Mouse (Mus musculus) lung, adult 18-20 months (tissue): ENCODE measurements around the gene Nsf.

Experiments
- DNase-seq, 2 experiments: peaks; one replicate each; pipeline ENCODE4 v3.0.0; 2022; ENCODE audit warnings: mixed read lengths in 2 of 2

Nsf gene

DNA sequence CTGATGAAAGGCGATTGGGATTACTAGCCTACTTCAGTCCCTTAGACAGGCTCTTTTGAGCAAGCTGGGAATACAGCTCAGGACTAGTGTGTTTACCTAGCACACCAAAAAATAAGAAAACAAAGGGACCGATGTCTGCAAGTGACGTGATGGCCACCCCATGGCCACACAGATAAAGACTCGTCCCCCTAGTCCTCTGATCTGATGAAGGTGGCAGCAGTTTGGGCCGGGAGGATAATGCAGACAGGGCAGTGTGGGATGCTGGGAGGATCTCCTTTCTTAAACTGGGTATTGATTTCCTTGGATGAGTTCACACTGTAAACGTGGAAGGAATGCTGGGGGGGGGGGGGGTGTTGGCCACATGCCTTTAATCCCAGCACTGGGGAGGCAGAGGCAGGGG lies 13.0 kb downstream of the Nsf start:
- no peak for DNase-seq

DNA sequence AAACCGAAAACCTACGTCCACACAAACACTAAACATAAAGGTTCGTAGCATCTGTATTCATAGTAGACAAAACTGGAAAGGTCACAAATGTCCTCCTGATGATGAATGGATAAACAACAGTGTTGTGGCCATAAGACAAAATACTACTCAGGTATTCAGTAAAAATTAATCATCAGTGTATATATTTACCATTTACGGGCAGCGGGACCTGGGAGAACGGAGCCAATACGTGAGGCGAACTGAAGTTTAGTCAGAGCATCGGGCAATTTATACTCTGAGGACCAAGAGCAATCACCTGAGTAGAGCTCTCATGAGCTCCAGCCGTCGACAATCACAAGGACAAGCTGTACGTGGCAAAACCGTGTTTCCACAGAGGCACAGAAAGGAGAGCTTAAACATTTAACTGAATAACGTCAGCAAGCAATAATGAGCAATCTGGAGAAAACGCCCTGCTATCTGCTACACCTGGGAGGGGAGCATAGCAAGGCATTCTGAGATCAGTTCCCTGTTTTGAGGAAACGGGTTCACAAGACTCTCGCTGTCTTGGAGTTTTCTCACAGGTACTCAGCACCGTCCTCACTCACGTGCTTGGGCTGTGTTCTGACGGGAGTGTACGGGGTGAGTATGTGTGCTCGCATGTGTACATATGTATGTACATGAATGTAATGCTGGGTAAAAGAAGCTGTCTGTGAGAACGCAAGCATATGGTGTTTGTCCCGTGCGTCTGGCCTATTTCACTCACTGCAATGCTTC lies 15.7 kb downstream of the Nsf start:
- no peak for DNase-seq

DNA sequence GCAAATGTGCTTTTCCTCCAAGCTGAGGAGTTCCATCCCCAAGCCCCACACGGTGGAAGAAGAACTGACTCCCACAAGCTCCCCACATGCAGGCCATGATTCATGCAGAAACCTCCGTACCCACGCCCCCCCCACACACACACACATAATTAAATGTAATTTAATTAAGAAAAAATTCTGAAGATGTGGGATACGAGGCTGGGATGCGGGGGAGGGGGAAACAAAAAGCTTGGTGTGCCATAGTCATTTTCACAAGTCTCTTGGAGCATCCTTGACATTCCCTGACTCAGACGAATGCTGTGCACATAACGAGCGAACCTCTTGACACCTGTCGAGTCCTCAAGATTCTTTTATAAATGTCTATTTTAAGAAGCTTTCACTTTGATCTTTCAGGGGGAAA lies 16.4 kb downstream of the Nsf start:
- DNase-seq: no peak

DNA sequence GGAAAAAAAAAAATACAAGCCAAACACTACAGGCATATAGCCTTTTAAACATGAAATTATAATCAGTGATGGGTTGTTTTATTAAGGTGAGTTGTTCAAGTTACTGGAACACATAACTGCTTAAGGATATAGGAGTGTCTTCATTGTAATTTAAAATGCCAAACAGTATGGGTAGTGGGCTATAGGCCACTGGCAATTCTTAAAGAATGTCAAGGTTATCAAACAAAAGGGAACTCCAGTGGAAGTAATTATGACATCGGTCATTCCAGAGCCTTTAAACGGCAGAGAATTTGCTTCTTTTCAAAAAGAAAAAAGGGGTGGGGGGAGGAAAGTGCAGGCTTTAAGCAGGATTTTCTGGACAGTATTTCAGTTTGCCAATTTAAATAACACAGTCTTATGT lies 18.1 kb downstream of the Nsf start:
- no peak for DNase-seq

DNA sequence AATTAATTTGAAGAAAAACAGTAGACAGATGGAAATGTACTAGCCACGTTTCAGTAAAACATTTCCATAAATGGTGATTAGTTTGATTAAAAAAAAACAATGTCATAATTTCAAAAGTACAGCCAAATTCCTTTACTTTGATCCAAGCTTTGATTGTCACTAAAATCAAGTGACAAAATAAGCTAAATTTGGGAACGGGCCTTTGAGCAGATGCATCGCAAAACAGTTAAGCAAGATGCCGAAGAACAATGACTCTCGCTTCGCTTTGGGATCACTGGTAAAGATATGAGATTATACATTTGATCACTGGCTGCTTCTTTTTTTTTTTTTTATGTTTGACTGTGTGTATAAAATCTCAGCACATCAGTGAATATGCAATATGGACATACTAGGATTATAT lies 20.0 kb downstream of the Nsf start:
- DNase-seq: no peak

DNA sequence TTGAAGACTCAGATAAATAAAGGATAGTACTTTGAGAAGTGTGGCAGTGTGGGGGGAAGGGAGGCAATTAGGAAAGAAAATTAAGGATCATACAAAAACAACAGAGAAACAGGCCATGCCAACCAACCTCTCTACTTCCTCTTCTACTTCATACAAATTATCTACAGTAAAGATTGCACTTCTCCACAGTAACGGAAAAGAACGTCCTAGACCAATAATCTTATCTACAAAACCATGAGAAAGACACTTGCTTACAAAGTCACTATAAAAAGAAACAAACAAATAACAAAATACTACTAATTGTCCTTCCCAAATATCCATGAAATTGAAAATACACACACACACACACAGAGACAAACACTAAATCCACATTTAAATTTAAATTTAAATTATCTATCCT lies 29.9 kb downstream of the Nsf start:
- DNase-seq: no peak

DNA sequence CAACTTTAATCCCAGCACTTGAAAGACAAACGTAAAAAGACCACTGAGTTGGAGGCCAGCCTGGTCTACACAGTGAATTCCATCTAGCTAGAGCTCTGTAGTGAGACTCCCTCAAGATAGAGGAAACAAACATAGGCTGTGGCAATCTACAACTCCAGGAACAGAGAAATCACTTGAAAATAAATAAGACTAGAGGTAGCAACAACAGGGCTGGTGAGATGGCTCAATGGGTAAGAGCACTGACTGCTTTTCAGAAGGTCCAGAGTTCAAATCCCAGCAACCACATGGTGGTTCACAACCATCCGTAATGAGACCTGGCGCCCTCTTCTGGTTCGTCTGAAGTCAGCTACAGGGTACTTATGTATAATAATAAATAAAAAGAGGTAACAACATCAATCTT lies 30.6 kb downstream of the Nsf start:
- DNase-seq: no peak

DNA sequence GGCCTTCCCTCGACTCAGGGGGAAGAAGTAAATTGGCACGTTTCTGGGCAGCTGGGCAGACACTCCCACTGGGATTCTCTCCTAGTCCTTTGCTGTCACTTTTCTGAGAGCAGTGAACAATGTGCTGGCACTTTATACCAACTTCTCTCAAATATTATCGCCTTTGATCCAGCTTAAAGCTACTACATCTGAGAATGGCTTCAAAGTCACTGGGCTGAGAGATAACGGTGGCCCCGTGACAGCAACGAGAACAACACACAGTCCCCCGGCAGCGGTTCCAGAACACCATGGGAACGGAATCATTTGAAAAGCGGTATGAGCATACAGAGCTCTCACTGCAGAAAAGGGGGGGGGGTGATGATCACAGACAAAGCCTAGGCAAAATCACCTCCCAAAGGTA lies 31.0 kb downstream of the Nsf start:
- DNase-seq: no peak

DNA sequence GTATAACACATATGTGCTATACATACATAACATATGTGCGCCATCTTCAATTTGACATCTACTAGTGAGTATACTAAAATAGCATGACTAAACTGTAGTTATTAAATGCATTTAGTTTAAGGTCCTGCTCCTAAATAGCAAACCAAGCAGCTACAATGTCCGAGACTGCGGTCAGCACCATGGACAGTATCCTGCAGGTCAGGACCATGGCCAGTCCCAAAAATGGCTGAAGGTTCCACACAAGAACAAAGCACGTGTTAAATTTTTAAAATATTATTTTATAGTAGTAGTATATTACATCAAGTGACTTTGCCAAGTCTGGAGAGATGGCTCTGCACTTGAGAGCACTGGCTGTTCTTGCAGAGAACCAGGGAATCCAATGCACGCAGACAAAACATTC lies 33.2 kb downstream of the Nsf start:
- peak; percentile 16 to 20 for DNase-seq

DNA sequence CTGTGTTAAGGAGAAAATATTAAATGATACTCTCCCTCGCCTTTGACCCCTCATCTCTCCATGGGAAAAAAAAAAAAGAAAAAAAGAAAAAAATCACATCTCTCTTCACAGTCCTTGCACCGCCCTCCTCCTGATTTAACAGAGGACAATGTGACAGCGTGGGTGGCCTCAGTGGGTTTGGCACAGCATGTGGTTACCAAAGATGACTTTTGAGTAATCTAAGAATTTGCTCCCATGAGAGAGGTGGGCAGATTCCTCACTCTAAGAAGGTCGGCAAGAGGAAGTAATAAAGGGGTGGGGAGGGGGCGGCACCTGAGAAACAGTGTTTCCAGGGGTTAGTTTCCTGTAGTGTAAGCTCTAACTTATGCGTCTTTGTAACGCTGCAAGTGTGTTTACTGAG lies 37.0 kb downstream of the Nsf start:
- DNase-seq: no peak

DNA sequence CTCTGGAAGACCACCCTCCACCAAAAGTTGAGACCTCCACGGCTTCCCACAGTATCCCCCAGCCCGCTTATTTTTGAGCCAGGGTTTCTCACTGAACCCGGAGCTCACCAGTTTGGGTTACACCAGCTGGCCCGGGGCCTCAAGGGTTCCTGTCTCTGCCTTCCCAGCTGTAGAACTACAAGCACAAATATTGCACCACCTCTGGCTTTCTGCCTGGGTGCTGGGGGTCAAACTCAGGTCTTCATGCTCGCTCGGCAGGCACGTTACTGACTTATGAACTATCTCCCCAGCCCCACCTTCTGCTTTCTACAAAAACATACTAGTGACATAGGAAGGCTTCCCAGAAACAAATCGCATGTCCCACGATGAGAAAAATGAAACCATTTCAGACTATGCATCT lies 38.2 kb downstream of the Nsf start:
- DNase-seq: no peak

DNA sequence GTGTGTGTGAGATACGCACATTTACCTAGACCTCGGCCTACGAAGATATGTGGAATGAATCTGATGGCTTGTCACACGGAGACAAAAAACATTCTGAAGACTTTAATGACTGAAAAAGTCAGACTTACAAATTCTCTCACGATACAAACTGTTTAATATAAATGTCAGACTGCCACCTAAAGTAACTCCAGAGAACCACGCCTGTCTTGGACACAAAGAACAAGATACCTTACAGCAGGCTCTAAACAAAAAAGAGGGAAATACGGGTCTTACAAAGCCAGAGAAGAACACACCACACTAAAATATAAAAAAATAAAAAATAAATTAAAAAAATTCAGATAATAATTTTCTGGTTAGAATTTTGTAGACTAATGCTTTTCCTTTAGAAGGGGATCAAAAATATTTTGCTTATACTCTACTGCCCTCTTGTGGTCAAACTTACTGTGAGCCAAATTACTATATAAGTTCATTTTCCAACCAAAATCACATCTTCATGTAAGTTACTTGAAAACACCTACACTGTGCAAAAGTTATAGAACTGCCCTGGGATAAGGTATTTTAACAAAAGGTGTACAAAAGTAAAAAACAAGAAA lies 42.8 kb downstream of the Nsf start:
- DNase-seq: no peak

DNA sequence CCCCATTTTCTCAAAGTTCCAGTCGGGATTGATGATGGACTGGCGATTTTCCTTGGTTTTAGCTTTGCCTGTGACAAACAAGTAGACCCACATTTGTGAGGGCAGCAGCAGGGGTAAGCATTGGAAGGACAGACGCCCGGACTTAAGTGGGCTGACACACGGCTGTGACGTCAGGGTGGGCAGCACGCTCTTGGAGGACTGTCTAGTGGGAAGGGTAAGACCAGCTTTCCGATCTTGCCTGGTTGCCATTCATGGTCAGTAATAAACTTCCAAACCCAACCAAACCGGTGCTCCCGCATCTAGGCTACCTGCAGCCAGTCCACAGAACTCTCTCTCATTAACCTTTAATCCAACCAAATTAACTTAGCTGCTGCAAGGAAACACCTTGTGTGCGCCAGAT lies 43.3 kb downstream of the Nsf start:
- DNase-seq: no peak

DNA sequence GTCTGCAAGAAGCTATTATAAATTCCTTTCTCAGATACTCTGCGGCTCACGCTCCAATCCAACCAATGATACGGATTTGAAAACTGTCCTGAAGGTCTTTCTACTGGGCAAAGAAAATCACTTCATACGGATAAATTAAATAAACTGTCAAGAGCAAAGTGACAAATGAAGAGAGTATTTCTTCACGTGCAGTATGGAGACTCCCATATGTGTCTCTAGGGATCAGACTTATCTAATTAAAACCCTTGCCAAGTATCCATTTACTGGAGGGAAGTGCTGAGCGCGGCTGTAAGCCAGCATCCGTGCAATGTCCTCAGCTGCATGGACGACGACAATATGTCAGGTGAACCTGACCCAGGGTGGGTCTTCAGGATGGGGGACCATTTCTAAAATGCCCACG lies 44.0 kb downstream of the Nsf start:
- DNase-seq: no peak

DNA sequence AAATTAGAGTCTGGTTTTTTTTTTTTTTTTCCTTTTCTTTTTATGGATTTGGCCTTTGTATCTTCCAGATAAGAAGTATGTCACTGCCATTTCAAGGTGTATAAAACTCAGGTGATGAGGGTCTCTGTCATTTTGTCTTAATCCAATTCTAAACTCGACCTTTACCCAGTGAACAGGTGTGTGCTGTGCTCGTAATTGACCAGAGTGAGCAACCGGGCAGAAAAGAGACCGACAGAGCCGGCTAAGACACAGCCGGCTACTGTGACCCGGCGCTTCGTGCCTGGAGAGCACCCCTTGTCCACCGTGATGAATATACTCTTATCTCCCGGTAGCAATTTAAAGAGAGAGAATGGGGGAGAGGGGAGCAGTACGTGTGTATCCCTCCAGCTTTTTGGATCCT lies 44.5 kb downstream of the Nsf start:
- DNase-seq: no peak

DNA sequence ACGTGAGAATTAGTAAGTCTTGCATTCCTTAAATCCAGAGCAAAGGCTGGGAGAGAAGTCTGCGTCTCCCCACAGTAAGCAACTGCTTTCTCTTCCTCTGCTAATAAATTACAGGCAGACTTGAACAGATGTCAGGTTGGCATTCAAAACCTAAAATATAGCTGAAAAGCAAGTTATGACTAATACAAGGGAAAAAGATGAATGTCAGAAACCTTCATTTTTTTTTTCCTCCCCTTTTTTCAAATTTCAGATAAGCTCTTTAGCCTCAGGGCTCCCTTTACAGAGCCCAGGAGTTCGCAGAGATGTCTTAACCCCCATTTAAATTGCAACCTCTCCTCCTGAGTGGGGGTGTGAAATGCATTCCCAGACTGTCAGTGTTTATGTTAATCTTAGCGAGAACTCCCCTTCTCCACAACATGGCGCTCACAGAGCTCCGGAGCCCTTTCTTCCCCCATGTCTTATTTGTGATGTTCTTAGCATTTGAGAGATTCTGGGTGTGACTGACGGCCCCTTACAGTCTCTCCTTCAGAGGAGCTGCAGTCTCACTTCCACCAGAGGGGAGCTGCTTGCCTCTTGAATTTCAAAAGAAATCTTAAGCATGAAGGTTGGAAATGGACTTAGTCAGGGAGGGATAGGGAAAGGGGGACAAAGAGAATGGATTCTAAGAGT lies 47.7 kb downstream of the Nsf start:
- DNase-seq: no peak

DNA sequence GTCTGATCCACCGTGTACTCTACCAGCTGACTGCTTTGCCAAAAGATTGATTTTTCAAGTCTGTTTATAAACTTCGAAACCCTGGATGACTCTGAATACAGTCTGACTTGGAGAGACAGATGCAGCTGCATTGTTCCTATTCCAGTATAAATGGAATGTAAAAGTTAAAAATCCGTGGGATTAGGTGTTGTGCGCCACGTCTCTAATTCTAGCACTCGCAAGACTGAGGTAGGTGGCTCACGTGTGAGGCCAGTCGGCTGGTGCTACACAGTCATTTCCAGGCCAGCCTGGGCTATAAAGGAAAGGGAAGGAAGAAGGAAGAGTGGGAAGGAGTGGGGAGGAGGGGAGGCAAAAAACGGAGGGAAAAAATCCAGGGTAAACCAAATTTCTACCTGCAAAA lies 48.4 kb downstream of the Nsf start:
- DNase-seq: no peak

DNA sequence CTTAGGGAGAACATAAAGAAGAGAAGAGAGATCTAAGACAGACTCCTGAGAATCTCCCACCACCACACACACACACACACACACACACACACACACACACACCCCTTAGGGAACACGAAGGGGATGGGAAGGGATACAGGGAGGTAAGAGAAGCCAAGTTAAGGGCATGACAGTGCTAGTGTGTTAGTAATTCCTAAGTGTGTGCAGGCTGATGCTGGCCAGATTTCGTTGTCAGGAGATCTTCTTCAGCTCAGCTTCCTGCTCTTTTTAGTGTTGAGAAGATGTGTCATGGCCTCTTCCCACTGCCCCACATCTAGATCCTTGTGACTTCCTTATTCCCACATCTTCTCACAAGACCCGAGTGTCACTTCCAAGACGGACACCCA lies 52.3 kb downstream of the Nsf start:
- no peak for DNase-seq

DNA sequence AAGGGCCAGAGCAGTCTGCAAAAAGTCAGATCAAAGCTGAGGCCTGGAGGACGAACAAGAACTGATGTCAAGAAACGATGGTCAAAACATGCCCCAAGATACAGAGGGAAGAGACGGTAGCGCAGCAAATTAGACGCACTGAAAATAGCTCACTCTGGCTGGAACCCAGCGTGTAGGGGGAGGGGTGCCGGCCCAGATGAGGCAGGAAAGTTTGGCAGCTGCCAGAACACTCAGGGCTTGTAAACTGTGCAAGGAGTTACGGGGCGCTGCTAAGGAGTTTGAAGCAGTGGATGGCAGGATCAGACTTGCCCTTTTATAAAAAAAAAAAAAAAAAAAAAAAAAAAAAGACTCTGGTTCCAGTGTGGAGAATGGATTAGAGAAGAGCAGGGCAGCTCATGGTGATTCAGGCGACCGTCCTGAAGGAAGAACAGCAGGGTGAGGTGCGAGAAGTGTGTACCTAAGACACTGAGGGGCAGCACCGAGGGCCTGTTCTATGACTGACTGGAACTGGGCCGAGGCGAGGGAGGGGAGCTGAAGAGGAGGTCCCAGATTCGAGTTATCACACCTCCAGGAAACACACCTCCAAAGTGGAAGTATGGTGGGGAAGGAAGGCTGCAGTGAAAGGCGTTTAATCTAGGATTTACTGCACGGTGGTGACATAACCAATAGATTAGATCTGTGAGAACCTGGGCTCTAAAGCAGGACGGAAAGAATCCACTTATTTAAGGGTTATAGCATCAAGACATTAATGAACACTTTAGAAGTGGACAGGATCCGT lies 52.9 kb downstream of the Nsf start:
- peak; percentile 40 to 52 for DNase-seq

DNA sequence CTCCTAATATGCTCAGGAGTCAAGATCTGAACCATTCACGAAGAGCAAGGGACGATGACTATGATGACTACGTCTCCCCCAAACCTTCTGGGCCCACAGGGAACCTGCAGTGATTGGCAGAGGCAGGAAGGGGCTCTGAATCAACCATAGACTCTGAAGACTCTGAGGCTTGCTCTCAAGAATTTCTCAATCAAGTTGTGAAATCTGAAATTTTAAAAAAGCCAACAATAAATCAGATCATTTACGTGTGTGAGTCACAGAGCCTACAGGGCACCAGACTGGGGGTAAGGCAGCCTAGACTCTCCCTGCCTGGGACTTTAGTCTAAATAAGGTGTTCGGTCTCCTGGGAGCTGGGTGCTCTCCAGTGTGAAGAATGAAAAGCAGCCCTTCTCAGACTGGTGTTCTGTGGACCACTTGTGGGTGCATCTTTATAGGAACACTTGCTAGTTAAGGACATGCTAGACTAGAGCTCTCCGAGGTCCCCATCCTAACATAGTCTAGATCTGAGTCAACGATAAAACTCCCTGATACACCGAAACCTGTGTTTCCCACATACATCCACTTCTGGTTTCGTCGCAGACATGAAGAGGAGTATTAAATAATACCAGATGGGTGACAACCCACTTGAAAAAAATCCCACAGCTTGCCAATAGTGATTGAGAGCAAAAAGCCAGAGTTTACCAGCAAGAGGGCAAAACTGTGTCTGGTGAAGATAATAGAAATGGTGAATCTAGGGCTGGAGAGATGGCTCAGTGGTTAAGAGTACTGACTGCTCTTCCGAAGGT lies 56.7 kb downstream of the Nsf start:
- no peak for DNase-seq

DNA sequence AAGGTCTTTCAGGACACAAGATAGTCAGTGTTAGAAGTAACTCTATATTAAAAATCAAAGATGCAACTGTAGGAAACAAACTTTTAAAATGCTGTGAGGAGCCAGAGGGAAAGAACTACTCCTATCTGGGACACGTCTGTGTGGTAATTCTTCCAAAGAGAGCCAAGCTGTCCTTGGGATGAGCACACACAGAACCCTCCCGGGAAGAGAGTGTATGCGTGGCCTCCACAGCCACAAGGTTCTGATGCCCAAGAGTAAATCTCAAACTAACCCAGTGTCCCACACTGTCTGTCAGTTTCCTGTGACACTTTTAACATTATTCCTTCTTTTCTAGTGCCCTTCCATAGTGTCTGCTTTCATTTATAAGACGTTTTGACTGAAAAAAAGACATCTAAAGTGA lies 57.8 kb downstream of the Nsf start:
- no peak for DNase-seq

DNA sequence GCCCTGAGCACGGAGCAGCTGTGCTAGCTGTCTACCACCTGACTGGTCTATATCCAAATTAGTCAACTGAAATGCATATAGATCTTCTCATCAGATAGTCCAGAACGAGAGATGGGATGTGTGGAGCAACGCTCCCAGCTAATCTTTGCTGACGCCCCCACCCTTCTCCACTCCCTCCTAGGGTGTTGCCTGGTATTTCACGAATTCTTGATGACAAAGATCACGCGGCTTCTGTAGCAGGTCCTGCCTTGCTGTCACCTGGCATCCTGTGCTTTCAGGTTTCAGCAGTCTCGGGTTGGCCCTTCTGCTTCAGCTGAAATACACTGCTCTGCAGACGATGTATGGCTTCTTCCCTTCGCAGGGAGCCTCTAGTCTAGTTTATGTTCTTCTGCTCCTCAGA lies 61.0 kb downstream of the Nsf start:
- DNase-seq: no peak

DNA sequence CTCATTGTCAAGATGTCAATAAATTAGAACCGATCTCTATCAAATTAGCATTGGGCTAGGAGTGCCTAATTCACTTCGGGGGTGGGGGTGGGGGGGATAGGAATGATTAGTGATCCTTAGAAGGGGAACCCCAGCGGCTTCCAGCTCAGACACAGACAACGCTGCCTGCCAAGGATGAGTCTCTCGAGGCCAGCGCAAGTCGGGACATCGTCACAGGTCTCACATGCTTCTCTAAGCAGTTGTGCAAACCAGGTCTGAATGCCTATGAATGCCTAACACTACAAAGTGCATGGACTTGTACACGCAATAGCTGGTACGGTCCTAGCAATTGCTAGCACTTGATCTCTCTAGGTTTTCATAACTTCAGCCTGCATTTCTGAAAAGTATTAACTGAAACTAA lies 62.1 kb downstream of the Nsf start:
- no peak for DNase-seq
